Mouse (Mus musculus) testis, adult 2 months (tissue): ENCODE results near the gene Ezh1.

Source experiments
- CTCF ChIP-seq: fragments of 200-500 bp; IDR thresholded peaks from 2 replicates; pipeline ENCODE4 v1.5.1; 2012; ENCODE audit warnings: low read depth, mild to moderate bottlenecking, inconsistent platforms, low read length, moderate library complexity; ENCODE audit not compliant: control insufficient read depth, insufficient read depth, insufficient replicate concordance
- POLR2A ChIP-seq: fragments of 200-500 bp; IDR thresholded peaks from 2 replicates; pipeline ENCODE4 v1.6.1; 2012; ENCODE audit warnings: low read depth, mild to moderate bottlenecking, inconsistent platforms, low read length, moderate library complexity; ENCODE audit not compliant: control insufficient read depth

DNA sequence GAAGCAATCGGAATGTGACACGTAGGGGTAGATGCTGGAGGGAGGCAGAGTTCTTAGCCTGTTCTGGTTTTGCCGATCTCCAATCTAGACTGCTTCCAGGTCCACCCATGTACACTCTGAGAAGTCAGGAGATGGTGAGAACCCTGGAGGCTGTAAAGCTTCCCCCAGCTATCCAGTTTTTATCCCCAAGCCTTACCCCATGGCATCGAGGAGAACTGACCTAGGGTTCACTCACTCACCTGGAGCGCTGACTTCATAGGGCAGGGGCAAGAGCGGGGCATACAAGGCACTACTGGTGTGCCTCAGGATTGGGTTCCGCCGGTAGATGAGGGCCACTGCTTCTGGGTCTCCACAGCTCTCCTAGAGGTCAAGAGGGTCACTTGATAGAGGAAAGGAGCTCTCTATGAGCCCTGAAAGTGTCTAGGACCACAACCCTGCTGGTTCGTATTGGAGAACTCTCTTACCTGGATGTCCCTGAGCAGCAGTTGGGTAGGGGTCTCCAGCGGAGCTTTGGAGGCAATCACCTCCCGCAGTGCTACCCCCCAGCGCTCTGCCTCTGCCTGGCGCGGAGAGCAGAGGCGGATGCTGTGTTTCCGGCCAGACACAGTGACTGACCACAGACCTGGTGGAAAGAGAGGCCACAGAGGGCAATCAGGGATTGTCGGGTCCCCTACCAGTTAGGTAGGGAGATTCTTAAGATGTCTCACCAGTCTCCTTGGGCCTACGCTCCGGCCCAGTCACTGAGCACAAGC, 58.9 kb downstream of the Ezh1 start:
- TF ChIP-seq CTCF (no peak), POLR2A (no peak)
